Mouse (Mus musculus) embryo, embryonic 11 days (tissue): ENCODE data around the gene Nr5a1.
A peak's percentile ranks its signal among the peaks of the same experiment; 100 is the strongest.

Experiments used
- DNase-seq: peaks from one replicate; pipeline ENCODE4 v3.0.0-alpha.2; 2015

Gene Nr5a1

GRCm38 (mm10) chr2:38714324-38714723 is at the start of gene Nr5a1:
Gene Nr5a1 (minus strand): TSS chr2:38714542.
- no peak for DNase-seq

GRCm38 (mm10) chr2:38739847-38740246 is 25.5 kb upstream of the Nr5a1 start:
- DNase-seq = no peak

- DNase-seq = peak; percentile 91
Measured at GRCm38 (mm10) chr2:38739410-38739809, 25.1 kb upstream of the Nr5a1 start.

GRCm38 (mm10) chr2:38738601-38739301 is 24.4 kb upstream of the Nr5a1 start:
- DNase-seq = no peak

GRCm38 (mm10) chr2:38735740-38736139 is 21.4 kb upstream of the Nr5a1 start:
- no peak for DNase-seq

GRCm38 (mm10) chr2:38734721-38735120 is 20.4 kb upstream of the Nr5a1 start:
- DNase-seq = no peak

GRCm38 (mm10) chr2:38730331-38730827 is 16.0 kb upstream of the Nr5a1 start:
- no peak for DNase-seq

- peak; percentile 26 for DNase-seq
Measured at GRCm38 (mm10) chr2:38725427-38725826, 11.1 kb upstream of the Nr5a1 start.

- DNase-seq = no peak
Measured at GRCm38 (mm10) chr2:38723378-38723777, 9.0 kb upstream of the Nr5a1 start.

- no peak for DNase-seq
Measured at GRCm38 (mm10) chr2:38722076-38722475, 7.7 kb upstream of the Nr5a1 start.

GRCm38 (mm10) chr2:38720661-38721060 is 6.3 kb upstream of the Nr5a1 start:
- DNase-seq = no peak

- no peak for DNase-seq
Measured at GRCm38 (mm10) chr2:38719354-38719753, 5.0 kb upstream of the Nr5a1 start.

- no peak for DNase-seq
Measured at GRCm38 (mm10) chr2:38718676-38719075, 4.3 kb upstream of the Nr5a1 start.

GRCm38 (mm10) chr2:38717436-38717835 is 3.1 kb upstream of the Nr5a1 start:
- DNase-seq = no peak

GRCm38 (mm10) chr2:38713596-38713995 is 746 bp downstream of the Nr5a1 start:
- no peak for DNase-seq

- DNase-seq = no peak
Measured at GRCm38 (mm10) chr2:38712769-38713125, 1.6 kb downstream of the Nr5a1 start.

GRCm38 (mm10) chr2:38712076-38712768 is 2.1 kb downstream of the Nr5a1 start:
- no peak for DNase-seq

- DNase-seq = peak; percentile 42
Measured at GRCm38 (mm10) chr2:38711421-38711861, 2.9 kb downstream of the Nr5a1 start.

- DNase-seq = peak; percentile 59
Measured at GRCm38 (mm10) chr2:38710304-38711241, 3.8 kb downstream of the Nr5a1 start.

- DNase-seq = no peak
Measured at GRCm38 (mm10) chr2:38708907-38709688, 5.2 kb downstream of the Nr5a1 start.

GRCm38 (mm10) chr2:38706661-38707060 is 7.7 kb downstream of the Nr5a1 start:
- DNase-seq = no peak

- no peak for DNase-seq
Measured at GRCm38 (mm10) chr2:38705036-38705435, 9.3 kb downstream of the Nr5a1 start.
